Mouse (Mus musculus) testis, adult 2 months (tissue): ENCODE measurements around the gene Ip6k3.

ENCODE experiments used
- CTCF ChIP-seq: fragments of 200-500 bp; IDR thresholded peaks from 2 replicates; pipeline ENCODE4 v1.5.1; 2012; ENCODE audit warnings: low read depth, mild to moderate bottlenecking, inconsistent platforms, low read length, moderate library complexity; ENCODE audit not compliant: control insufficient read depth, insufficient read depth, insufficient replicate concordance
- POLR2A ChIP-seq: fragments of 200-500 bp; IDR thresholded peaks from 2 replicates; pipeline ENCODE4 v1.6.1; 2012; ENCODE audit warnings: low read depth, mild to moderate bottlenecking, inconsistent platforms, low read length, moderate library complexity; ENCODE audit not compliant: control insufficient read depth

- no peak for TF ChIP-seq CTCF
- no peak for TF ChIP-seq POLR2A
These were observed 32.9 kb downstream of the Ip6k3 start for GRCm38 (mm10) chr17:27134715-27135114.
